Mouse (Mus musculus): ENCODE measurements at regions not wholly inside any gene's neighbourhood (a gene's known extent, or its start where the extent isn't known, plus 50 kb on each side); places are given as distances from the start of the nearest gene placed in this dataset.

DNA sequence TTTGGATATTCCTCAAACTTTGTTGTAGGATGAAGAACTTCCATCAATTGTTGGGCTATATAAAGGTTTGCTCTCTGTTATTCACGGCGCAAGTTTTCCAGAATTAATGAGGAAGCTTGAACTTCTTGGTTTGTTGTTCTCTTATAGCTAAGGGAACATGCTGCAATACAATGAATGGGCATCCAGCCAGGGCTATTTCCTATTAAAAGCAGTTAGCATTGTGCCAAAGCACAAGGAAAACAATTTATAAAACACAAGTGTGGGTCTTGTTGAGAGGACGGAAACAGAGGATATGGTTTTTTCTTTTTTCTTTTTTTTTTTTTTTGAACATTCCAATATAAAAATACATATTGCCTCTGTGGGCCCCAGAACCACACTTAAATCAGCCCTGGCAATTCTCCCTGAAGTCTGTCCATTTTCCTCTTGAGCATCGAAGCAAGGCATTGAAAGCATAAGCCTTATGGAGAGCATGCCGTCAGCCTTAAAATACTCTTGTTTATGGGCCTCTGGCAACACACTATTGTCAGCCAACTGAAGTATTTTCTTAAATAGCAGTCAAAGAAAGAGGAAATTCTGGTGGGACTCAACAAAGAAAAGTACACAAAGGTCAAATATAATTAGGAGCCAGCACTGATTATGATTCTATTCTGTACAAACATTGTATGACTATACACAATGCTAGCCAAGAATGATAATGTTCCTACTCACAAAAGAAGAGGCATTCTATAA lies 158.6 kb downstream of the Fam198b start:
- 78% methylated on average over 5 of the region's 5 CpGs for WGBS
- no peak for DNase-seq (ENCODE audit: low spot score)
- no peak overlapping the region for H3K9ac ChIP-seq (replicated peaks; ENCODE audit: low read length, poor library complexity, severe bottlenecking)

DNA sequence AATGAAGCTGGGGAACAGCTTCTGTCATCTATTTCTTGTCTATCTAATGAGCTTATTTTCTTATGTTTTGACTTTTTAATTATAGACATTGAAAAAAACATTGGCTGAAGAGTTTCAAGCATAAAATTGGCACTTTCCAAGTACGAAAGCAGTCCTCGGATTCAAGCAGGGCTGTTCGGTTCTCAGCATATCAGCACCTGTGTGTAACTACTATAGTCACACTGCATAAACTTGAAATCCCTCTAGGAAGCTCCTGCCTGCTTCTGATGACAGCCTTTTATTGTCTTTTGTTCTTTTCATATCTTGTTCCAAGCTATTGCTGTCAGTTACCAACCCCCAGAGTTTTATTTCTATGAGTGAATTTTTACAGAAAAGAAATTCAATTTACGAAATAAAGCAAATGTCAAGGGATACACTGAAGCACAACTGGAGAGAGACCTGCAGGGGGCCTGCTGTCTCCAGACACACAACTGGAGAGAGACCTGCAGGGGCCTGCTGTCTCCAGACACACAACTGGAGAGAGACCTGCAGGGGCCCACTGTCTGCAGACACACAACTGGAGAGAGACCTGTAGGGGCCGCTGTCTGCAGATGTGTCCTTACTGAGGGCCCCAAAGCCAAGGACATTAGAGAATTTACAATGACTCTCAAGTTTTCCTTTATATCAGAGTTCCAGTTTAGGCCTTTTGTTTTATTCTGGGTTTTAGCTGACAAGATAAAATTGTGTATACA lies 165.3 kb downstream of the Fam198b start:
- no peak for ATAC-seq (ENCODE audit: low FRiP score)
- WGBS: 75% methylated on average over 5 of the region's 5 CpGs
- no peak for TF ChIP-seq CTCF (IDR thresholded peaks at IDR 0.05)

More for the DNA sequence above, 158.6 kb downstream of the Fam198b start:
- Histone ChIP-seq H3K27ac (ENCODE audit: low read depth, low read length) (no peak overlapping the region), H3K4me3 (ENCODE audit: low read depth, low read length) (no peak overlapping the region), H3K4me2 (ENCODE audit: low read depth, low read length, poor library complexity, severe bottlenecking) (no peak overlapping the region), H3K36me3 (ENCODE audit: insufficient read depth, low read length) (no peaks in the 10 kb centered on the region), H3K4me1 (ENCODE audit: insufficient read depth, low read length) (no peaks in the 10 kb centered on the region), H3K9me3 (ENCODE audit: low read length) (no peaks in the 10 kb centered on the region), H3K27me3 (ENCODE audit: insufficient read depth, low read length) (no peaks in the 10 kb centered on the region)
- no peak for TF ChIP-seq CTCF (IDR thresholded peaks at IDR 0.05)
- no peak for ATAC-seq (ENCODE audit: low FRiP score)

GRCm38 (mm10) chr3:80050920-80051319 lies 166.6 kb downstream of the Fam198b start:
- 76% methylated on average over 4 of the region's 4 CpGs for WGBS
- no peak for TF ChIP-seq CTCF (IDR thresholded peaks at IDR 0.05)
- Histone ChIP-seq H3K4me3 (ENCODE audit: low read depth, low read length) (no peak overlapping the region), H3K36me3 (ENCODE audit: insufficient read depth, low read length) (no peaks in the 10 kb centered on the region), H3K4me1 (ENCODE audit: insufficient read depth, low read length) (no peaks in the 10 kb centered on the region), H3K27me3 (ENCODE audit: insufficient read depth, low read length) (no peaks in the 10 kb centered on the region), H3K4me2 (ENCODE audit: low read depth, low read length, poor library complexity, severe bottlenecking) (no peak overlapping the region), H3K27ac (ENCODE audit: low read depth, low read length) (no peak overlapping the region), H3K9me3 (ENCODE audit: low read length) (no peaks in the 10 kb centered on the region), H3K9ac (replicated peaks; ENCODE audit: low read length, poor library complexity, severe bottlenecking) (no peak overlapping the region)
- ATAC-seq (ENCODE audit: low FRiP score) (no peak), DNase-seq (ENCODE audit: low spot score) (no peak)

More for the DNA sequence above, 165.3 kb downstream of the Fam198b start:
- Histone ChIP-seq H3K9me3 (ENCODE audit: low read length) (no peaks in the 10 kb centered on the region), H3K27ac (ENCODE audit: low read depth, low read length) (no peak overlapping the region), H3K4me2 (ENCODE audit: low read depth, low read length, poor library complexity, severe bottlenecking) (no peak overlapping the region), H3K4me1 (ENCODE audit: insufficient read depth, low read length) (no peaks in the 10 kb centered on the region), H3K4me3 (ENCODE audit: low read depth, low read length) (no peak overlapping the region), H3K36me3 (ENCODE audit: insufficient read depth, low read length) (no peaks in the 10 kb centered on the region), H3K27me3 (ENCODE audit: insufficient read depth, low read length) (no peaks in the 10 kb centered on the region), H3K9ac (replicated peaks; ENCODE audit: low read length, poor library complexity, severe bottlenecking) (no peak overlapping the region)
- no peak for DNase-seq (ENCODE audit: low spot score)

DNA sequence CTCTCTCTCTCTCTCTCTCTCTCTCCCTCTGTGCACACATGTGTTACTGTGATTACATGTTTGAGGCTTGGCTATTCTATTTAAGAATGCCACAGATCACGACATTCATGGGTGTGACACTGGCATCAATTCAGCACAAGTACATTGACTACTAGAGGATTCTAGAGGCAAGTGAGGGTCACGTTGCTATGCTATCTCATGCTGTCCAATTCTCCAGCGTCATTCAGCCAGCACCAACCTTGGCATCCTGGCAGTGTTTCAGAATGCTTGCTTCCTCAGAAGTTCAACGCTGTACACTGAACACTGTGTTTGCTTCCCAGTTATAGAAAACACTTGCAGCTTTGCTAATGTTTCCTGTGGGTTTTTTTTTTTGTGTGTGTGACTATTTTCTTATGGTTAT lies 167.6 kb downstream of the Fam198b start:
- Histone ChIP-seq H3K27me3 (ENCODE audit: insufficient read depth, low read length) (no peaks in the 10 kb centered on the region), H3K4me1 (ENCODE audit: insufficient read depth, low read length) (no peaks in the 10 kb centered on the region), H3K27ac (ENCODE audit: low read depth, low read length) (no peak overlapping the region), H3K4me3 (ENCODE audit: low read depth, low read length) (no peak overlapping the region), H3K36me3 (ENCODE audit: insufficient read depth, low read length) (no peaks in the 10 kb centered on the region), H3K9ac (replicated peaks; ENCODE audit: low read length, poor library complexity, severe bottlenecking) (no peak overlapping the region), H3K4me2 (ENCODE audit: low read depth, low read length, poor library complexity, severe bottlenecking) (no peak overlapping the region), H3K9me3 (ENCODE audit: low read length) (no peaks in the 10 kb centered on the region)
- 73% methylated on average over 4 of the region's 4 CpGs for WGBS
- no peak for TF ChIP-seq CTCF (IDR thresholded peaks at IDR 0.05)
- ATAC-seq (ENCODE audit: low FRiP score): no peak
- DNase-seq (ENCODE audit: low spot score): no peak

GRCm38 (mm10) chr3:80052879-80053278 lies 168.5 kb downstream of the Fam198b start:
- Histone ChIP-seq H3K27me3 (ENCODE audit: insufficient read depth, low read length) (no peaks in the 10 kb centered on the region), H3K36me3 (ENCODE audit: insufficient read depth, low read length) (no peaks in the 10 kb centered on the region), H3K9ac (replicated peaks; ENCODE audit: low read length, poor library complexity, severe bottlenecking) (no peak overlapping the region), H3K27ac (ENCODE audit: low read depth, low read length) (no peak overlapping the region), H3K4me3 (ENCODE audit: low read depth, low read length) (no peak overlapping the region), H3K4me1 (ENCODE audit: insufficient read depth, low read length) (no peaks in the 10 kb centered on the region), H3K4me2 (ENCODE audit: low read depth, low read length, poor library complexity, severe bottlenecking) (no peak overlapping the region), H3K9me3 (ENCODE audit: low read length) (no peaks in the 10 kb centered on the region)
- ATAC-seq (ENCODE audit: low FRiP score) (no peak), DNase-seq (ENCODE audit: low spot score) (no peak)
- WGBS: 60% methylated on average over 3 of the region's 3 CpGs
- no peak for TF ChIP-seq CTCF (IDR thresholded peaks at IDR 0.05)

DNA sequence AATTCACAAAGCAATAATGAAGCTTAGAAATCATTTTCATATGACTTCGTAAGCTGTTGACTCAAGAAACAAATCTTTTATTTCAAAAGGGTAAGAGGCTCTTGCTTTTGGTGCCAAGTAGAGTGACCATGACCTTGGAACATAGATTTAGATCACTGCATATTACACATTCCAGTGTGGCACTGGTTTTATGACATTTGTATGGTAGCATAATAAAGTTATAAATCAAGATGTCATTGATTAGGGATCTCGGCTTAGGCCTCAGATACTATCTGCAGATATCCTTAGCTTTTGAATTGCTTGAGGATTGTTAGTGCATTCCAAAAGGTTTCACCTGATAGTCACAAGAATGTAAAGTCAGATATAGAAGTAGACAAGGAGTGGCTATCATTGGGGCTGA lies 169.1 kb downstream of the Fam198b start:
- Histone ChIP-seq H3K4me1 (ENCODE audit: insufficient read depth, low read length) (no peaks in the 10 kb centered on the region), H3K36me3 (ENCODE audit: insufficient read depth, low read length) (no peaks in the 10 kb centered on the region), H3K9me3 (ENCODE audit: low read length) (no peaks in the 10 kb centered on the region), H3K9ac (replicated peaks; ENCODE audit: low read length, poor library complexity, severe bottlenecking) (no peak overlapping the region), H3K4me2 (ENCODE audit: low read depth, low read length, poor library complexity, severe bottlenecking) (no peak overlapping the region), H3K27me3 (ENCODE audit: insufficient read depth, low read length) (no peaks in the 10 kb centered on the region), H3K27ac (ENCODE audit: low read depth, low read length) (no peak overlapping the region), H3K4me3 (ENCODE audit: low read depth, low read length) (no peak overlapping the region)
- TF ChIP-seq CTCF (IDR thresholded peaks at IDR 0.05): no peak
- 97% methylated on average over 2 of the region's 2 CpGs for WGBS
- no peak for ATAC-seq (ENCODE audit: low FRiP score)
- no peak for DNase-seq (ENCODE audit: low spot score)

Data from midbrain, postnatal 0 days (tissue).